Mouse (Mus musculus) T-cell, adult 2 months (primary cell): ENCODE measurements around the gene Rgr.
"Not testable (repeated sequence)": the region's sequence is repeated elsewhere in the genome, so short reads cannot be mapped to it uniquely, and the experiment has no call there.

ENCODE experiments used
- DNase-seq: peaks from one replicate; pipeline ENCODE4 v3.0.0; 2022; ENCODE audit warnings: low spot score

Rgr gene

DNA sequence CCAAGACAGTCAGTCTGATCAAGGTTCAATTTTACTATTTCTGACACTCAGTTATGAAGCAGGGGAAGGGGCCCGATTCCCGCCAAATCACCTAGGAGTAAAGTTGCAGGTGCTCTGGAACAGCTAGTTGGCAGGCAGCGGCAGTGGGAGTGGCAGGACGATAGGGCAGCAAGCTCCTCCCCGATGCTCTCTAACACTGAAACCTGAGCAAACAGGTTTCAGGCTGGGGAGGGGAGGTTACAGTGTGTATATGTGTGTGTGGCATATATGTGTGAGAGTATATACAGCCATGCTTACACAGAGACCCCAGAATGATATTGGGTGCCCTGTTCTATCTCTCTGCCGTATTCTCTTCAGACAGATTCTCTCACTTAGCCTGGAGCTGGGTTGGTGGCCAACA, 48.0 kb downstream of the Rgr start:
- not testable (repeated sequence) for DNase-seq

- DNase-seq = no peak
These were observed 59.0 kb downstream of the Rgr start for GRCm38 (mm10) chr14:36989784-36990183.

DNA sequence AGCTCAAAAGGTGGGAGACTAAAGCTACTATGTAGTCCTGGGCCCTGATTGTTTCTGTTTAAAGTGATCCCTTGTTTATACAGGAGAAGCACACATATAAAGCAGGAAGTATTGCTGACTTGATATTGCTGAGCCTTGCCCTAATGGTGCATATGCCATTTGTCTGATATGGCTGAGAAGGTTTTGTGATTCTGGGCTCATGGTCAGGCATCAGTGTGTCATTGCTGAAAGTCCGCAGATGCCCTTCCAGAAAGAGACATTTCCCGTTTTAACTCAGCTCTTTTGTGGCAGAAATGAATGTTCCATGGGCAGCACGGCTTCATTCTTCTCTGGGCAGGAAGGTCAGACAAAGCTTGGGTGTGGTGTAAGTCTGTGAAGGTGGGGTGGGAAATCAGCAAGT, 63.1 kb downstream of the Rgr start:
- DNase-seq = no peak
